Mouse (Mus musculus): ENCODE data around the gene Gja1.
A peak's percentile ranks its signal among the peaks of the same experiment; 100 is the strongest.

Gene Gja1

GRCm38 (mm10) chr10:56415894-56416570 is 38.9 kb downstream of the Gja1 start:
- DNase-seq (ENCODE audit: low spot score), result peak; percentile 39

GRCm38 (mm10) chr10:56422518-56422917 is 45.4 kb downstream of the Gja1 start:
- no peak for DNase-seq (ENCODE audit: low spot score)

DNA sequence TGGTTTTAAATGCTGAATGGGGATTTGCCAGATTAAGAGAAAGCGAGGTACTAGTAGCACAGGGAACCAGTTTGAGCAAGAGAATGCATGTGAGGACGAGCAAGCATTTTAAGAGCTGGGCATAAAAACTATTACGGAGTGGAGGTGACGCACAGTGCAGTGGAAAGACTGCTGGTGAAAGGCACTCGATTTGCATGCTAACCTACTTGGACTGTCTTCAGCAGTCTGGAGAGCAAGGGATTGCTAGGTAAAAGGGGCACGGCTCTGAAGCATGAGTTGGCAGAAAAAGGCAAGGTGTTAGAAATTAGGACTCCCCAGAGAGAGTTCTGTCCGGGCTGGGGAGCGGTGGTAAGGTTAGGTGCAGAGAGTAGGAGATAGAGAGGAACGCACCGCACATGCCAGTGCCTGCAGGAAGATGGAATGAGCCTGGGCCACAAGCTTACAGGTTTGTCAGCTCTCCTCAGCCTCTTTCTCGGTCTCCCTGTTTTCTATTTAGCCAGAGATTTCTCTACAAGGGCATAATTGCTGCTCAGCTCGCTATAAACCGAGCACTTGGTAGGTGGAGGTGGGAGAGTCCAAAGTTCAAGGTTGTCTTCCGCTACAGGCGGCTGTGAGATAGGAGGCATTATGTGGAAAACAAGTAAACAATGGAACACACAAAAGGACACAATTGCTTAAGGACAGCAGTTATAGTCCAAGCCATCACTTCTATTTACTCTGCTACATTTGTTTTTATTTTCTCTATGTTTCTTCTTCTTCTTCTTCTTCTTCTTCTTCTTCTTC is 48.1 kb downstream of the Gja1 start:
- DNase-seq (ENCODE audit: low spot score), result peak; percentile 28

DNA sequence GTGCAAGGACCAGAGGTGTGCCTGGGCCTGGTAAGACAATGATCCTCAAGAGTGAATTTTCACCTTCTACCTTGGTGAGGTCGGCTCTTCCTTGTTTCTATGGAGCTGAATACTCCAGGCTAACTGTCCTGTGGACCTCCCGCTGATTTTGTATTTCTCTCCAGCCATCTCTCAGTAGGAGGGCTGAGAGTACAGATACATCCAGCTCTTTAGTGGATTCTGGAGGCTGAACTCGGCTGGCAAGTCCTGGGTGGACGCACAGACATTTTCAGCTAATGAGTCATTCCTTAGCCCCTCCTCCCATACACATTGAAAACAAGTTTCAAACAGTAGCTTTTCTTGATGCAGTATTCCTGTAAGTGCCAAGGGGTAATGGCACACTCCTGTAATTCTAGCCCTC is 49.2 kb downstream of the Gja1 start:
- no peak for DNase-seq (ENCODE audit: low spot score)

- no peak for DNase-seq (ENCODE audit: low spot score)
Measured at GRCm38 (mm10) chr10:56427382-56427781, 50.3 kb downstream of the Gja1 start.

DNA sequence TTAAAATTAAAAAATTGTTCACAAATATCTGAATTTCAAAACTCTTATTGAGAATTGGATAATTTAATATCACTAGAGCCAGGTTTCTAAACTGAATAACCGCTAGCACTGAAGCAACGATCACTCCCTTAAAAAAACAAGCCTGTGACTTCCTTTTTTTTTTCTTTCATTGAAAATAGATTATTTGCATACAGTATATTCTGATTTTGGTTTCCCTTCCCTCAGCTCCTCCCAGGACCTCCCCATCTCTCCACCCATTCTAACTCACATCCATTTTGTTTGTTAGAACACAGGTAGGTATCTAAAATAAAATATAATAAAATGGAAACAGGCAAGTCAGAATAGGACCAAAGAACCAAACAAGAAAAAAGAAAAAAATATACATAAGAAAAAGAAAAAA is 50.7 kb downstream of the Gja1 start:
- no peak for DNase-seq (ENCODE audit: low spot score)

- DNase-seq (ENCODE audit: low spot score), result no peak
Measured at GRCm38 (mm10) chr10:56429011-56429410, 51.9 kb downstream of the Gja1 start.

- peak; percentile 60 for DNase-seq (ENCODE audit: low spot score)
Measured at GRCm38 (mm10) chr10:56431600-56432389, 54.7 kb downstream of the Gja1 start.

DNA sequence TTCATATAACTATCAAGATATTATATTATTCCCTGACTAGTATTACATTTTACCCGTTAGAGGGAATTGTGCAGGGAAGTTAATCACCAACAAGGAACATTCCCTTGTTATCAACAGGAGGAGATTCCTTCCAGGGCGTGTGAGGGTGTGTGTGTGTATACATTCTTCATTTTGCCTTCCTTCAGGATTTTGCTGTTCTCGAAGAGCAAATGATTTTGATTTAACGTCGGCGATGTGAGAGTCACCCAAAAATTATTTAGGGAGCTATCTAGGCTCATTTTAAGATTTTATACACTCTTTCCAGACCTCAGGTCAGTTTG is 55.2 kb downstream of the Gja1 start:
- DNase-seq (ENCODE audit: low spot score), result no peak

GRCm38 (mm10) chr10:56437290-56437689 is 60.2 kb downstream of the Gja1 start:
- no peak for DNase-seq (ENCODE audit: low spot score)

DNA sequence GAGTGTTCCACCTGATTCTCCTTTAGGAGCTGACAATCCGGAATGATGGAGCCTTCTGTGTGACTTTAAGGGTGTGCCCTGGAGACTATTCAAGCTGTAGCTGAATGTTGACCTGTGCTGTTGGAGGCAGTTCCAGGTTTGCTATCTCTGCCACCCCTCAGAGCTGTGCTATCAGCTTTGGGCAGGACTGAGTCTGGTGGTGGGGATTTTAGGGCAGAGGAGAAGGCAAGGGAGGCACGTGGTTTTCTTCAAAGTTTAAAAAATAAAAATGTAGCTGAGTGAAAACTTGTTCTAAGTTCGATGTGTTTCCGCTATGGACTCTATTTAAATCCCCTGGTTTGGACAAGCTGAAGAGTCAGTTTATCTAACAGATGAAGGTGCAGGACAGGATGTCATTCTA is 62.5 kb downstream of the Gja1 start:
- DNase-seq (ENCODE audit: low spot score), result peak; percentile 24

GRCm38 (mm10) chr10:56444457-56444856 is 67.3 kb downstream of the Gja1 start:
- DNase-seq (ENCODE audit: low spot score), result no peak

- no peak for DNase-seq (ENCODE audit: low spot score)
Measured at GRCm38 (mm10) chr10:56449030-56449429, 71.9 kb downstream of the Gja1 start.
